Mouse (Mus musculus): ENCODE data around the gene Cd276.

GRCm38 (mm10) chr9:58510452-58510851 lies 44.8 kb downstream of the Cd276 start:
- TF ChIP-seq POLR2A (IDR thresholded peaks at IDR 0.05; ENCODE audit: insufficient read depth, low read length) (no peak), CTCF (IDR thresholded peaks at IDR 0.05; ENCODE audit: low read depth, low read length) (no peak)

All from ES-Bruce4 (cell line).